Comparison of ENCODE assay signal across 8 mouse cellular contexts in the genomic region with DNA sequence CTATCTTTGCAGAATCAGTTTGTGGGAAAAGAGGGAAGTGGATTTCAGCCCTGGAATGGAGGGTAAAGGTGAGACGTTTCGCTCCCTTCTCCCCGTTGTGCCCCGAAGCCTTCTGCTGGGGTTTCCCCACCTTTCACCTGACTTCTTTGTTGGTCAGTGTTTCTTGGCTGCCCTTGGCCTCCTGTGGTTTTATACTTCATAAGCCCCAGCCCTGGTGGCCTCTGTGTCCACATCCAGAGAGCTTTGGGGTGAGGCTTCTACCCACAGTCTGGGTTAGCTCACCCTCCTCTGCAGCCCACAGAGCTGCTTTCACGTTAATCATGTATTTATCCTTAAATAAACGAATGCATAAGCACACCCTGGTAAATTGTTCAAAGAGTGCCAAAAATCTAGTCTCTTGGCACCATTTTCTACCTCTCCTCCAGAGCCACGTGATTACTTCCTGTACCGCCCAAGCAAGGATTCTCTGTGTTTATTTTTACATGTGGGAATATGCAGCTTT.
DNase-seq lines count a peak whose midpoint lies in the region; ATAC-seq and TF ChIP-seq lines count a peak whose summit lies in the region.

No protein-coding gene starts in this region.

- no peaks in the 10 kb centered on the region for H3K36me3 ChIP-seq in neural tube, embryonic 13.5 days
- no peaks in the 10 kb centered on the region for H3K36me3 ChIP-seq in heart, postnatal 0 days (replicated peaks; ENCODE audit: control insufficient read depth, insufficient read depth, low read length)
- no peaks in the 10 kb centered on the region for H3K36me3 ChIP-seq in stomach, postnatal 0 days (ENCODE audit: control insufficient read depth, insufficient read depth, low read length)

- TF ChIP-seq EP300 in heart, postnatal 0 days (IDR thresholded peaks at IDR 0.05; ENCODE audit: low read depth), result no peak
- no peak for TF ChIP-seq EP300 in stomach, postnatal 0 days (optimal IDR thresholded peaks at IDR 0.05)

- H3K4me2 ChIP-seq in neural tube, embryonic 13.5 days, result no peak overlapping the region
- H3K4me2 ChIP-seq in heart, postnatal 0 days (ENCODE audit: low read depth, low read length), result no peak overlapping the region
- H3K4me2 ChIP-seq in stomach, postnatal 0 days (replicated peaks; ENCODE audit: low read depth), result peak overlapping the region; percentile 36

- peak; percentile 54 for ATAC-seq in frontal cortex, adult (ENCODE audit: low TSS enrichment)
- ATAC-seq in neural tube, embryonic 13.5 days (ENCODE audit: low read depth), result no peak
- ATAC-seq in heart, postnatal 0 days (ENCODE audit: insufficient read depth, low read depth), result peak; percentile 18; the same call in 1 of the 2 replicates
- peak; percentile 76 for ATAC-seq in stomach, postnatal 0 days (ENCODE audit: low FRiP score, low TSS enrichment)
- no peak for ATAC-seq in inflammation-experienced regulatory T-cells, adult 6 months
- ATAC-seq in CD4-positive, CD25-positive, alpha-beta regulatory T cell, adult 4 months, result no peak

- 0 out of 2 replicates have a peak overlapping the region, but pooled peaks have one; percentile 24 for H3K27ac ChIP-seq in neural tube, embryonic 13.5 days (replicated peaks)
- peak overlapping the region; percentile 64 for H3K27ac ChIP-seq in heart, postnatal 0 days (ENCODE audit: low read depth)
- H3K27ac ChIP-seq in stomach, postnatal 0 days (replicated peaks), result peak overlapping the region; percentile 74

- no peaks in the 10 kb centered on the region for H3K9me3 ChIP-seq in neural tube, embryonic 13.5 days
- H3K9me3 ChIP-seq in heart, postnatal 0 days (replicated peaks; ENCODE audit: control insufficient read depth, low read length), result no peaks in the 10 kb centered on the region
- H3K9me3 ChIP-seq in stomach, postnatal 0 days (ENCODE audit: control insufficient read depth, low read length), result no peaks in the 10 kb centered on the region

- DNase-seq in frontal cortex, postnatal 14 days (ENCODE audit: low spot score in 2 of 2), result no peak
- DNase-seq in neural tube, embryonic 10.5 days (ENCODE audit: extremely low spot score, low spot score), result no peak
- DNase-seq in heart, postnatal 0 days (ENCODE audit: low spot score), result peak; percentile 51
- DNase-seq in stomach, postnatal 0 days (ENCODE audit: low spot score), result peak; percentile 63

- H3K4me1 ChIP-seq in neural tube, embryonic 13.5 days (replicated peaks), result peaks cover 31% of the 10 kb centered on the region
- H3K4me1 ChIP-seq in heart, postnatal 0 days (ENCODE audit: control insufficient read depth, insufficient read depth), result peaks cover 64% of the 10 kb centered on the region
- peaks cover 6% of the 10 kb centered on the region for H3K4me1 ChIP-seq in stomach, postnatal 0 days (replicated peaks; ENCODE audit: control insufficient read depth, insufficient read depth)

- H3K9ac ChIP-seq in neural tube, embryonic 13.5 days, result no peak overlapping the region
- H3K9ac ChIP-seq in heart, postnatal 0 days (replicated peaks; ENCODE audit: low read depth, low read length), result no peak overlapping the region
- no peak overlapping the region for H3K9ac ChIP-seq in stomach, postnatal 0 days (ENCODE audit: low read length)

- no peak overlapping the region for H3K4me3 ChIP-seq in neural tube, embryonic 13.5 days
- no peak overlapping the region for H3K4me3 ChIP-seq in heart, postnatal 0 days (ENCODE audit: low read depth, low read length)
- H3K4me3 ChIP-seq in stomach, postnatal 0 days (ENCODE audit: low read depth, low read length), result no peak overlapping the region

- no peak for TF ChIP-seq CTCF in heart, postnatal 0 days (IDR thresholded peaks at IDR 0.05; ENCODE audit: low read depth)
- TF ChIP-seq CTCF in stomach, postnatal 0 days (IDR thresholded peaks at IDR 0.05; ENCODE audit: low read depth), result 0 out of 2 replicates have a peak, but pooled peaks have one; percentile 1

- no peaks in the 10 kb centered on the region for H3K27me3 ChIP-seq in neural tube, embryonic 13.5 days
- no peaks in the 10 kb centered on the region for H3K27me3 ChIP-seq in heart, postnatal 0 days (ENCODE audit: control insufficient read depth, insufficient read depth, low read length)
- no peaks in the 10 kb centered on the region for H3K27me3 ChIP-seq in stomach, postnatal 0 days (ENCODE audit: control insufficient read depth, insufficient read depth, low read length)

- WGBS in neural tube, embryonic 13.5 days, result 76% methylated on average over 8 of the region's 8 CpGs
- WGBS in heart, postnatal 0 days, result 51% methylated on average over 8 of the region's 8 CpGs
- 25% methylated on average over 8 of the region's 8 CpGs for WGBS in stomach, postnatal 0 days

Comparison
In these comparisons a context has a peak if more than half of its experiments do, and no peak if none do; other contexts are left out.
1. ATAC-seq: peak in frontal cortex, adult (single experiment), heart, postnatal 0 days (single experiment) and stomach, postnatal 0 days (single experiment); none in neural tube, embryonic 13.5 days (single experiment), inflammation-experienced regulatory T-cells, adult 6 months (single experiment) and CD4-positive, CD25-positive, alpha-beta regulatory T cell, adult 4 months (single experiment).
2. DNase-seq: peak in heart, postnatal 0 days (single experiment) and stomach, postnatal 0 days (single experiment); none in frontal cortex, postnatal 14 days (0 of 2) and neural tube, embryonic 10.5 days (single experiment).
3. H3K27ac ChIP-seq: peak in every context shown above with its lines; median percentile 74 in stomach, postnatal 0 days; 64 in heart, postnatal 0 days; 24 in neural tube, embryonic 13.5 days.